Mouse (Mus musculus): ENCODE data around the gene Bms1. TPM values are rescaled to one million over a fixed set of nuclear protein-coding genes. Genes with fewer than 3 reads are reported as not detected.

The Bms1 gene
- polyA plus RNA-seq, 1 experiment from 2014 or later = 52.0 TPM

GRCm38 (mm10) chr6:118365781-118366180 is 53.5 kb downstream of the Bms1 start:
- H3K4me1 ChIP-seq (replicated peaks) = no peaks in the 10 kb centered on the region
- no peaks in the 10 kb centered on the region for H3K27me3 ChIP-seq
- no peak overlapping the region for H3K4me3 ChIP-seq (replicated peaks)
- H3K4me2 ChIP-seq = no peak overlapping the region
- H3K9ac ChIP-seq (replicated peaks) = no peak overlapping the region
- H3K9me3 ChIP-seq = peaks cover 14% of the 10 kb centered on the region
- no peaks in the 10 kb centered on the region for H3K36me3 ChIP-seq
- ATAC-seq (ENCODE audit: insufficient number of reproducible peaks, insufficient read depth, low FRiP score, low TSS enrichment, low read depth) = no peak
- no peak overlapping the region for H3K27ac ChIP-seq

- 59% methylated on average over 12 of the region's 12 CpGs for WGBS
- Histone ChIP-seq H3K36me3 (no peaks in the 10 kb centered on the region), H3K4me1 (replicated peaks) (0 out of 2 replicates have a peak, but pooled peaks cover 5% of the 10 kb centered on the region), H3K27ac (no peak overlapping the region), H3K4me3 (replicated peaks) (no peak overlapping the region), H3K27me3 (no peaks in the 10 kb centered on the region), H3K9me3 (no peaks in the 10 kb centered on the region), H3K4me2 (no peak overlapping the region; the same call in 1 of the 2 replicates), H3K9ac (replicated peaks) (no peak overlapping the region)
- ATAC-seq (ENCODE audit: insufficient number of reproducible peaks, insufficient read depth, low FRiP score, low TSS enrichment, low read depth) = no peak
Measured at GRCm38 (mm10) chr6:118350342-118350741, 68.9 kb downstream of the Bms1 start.

- Histone ChIP-seq H3K4me3 (replicated peaks) (no peak overlapping the region), H3K27me3 (no peaks in the 10 kb centered on the region), H3K4me2 (no peak overlapping the region), H3K9me3 (no peaks in the 10 kb centered on the region), H3K9ac (replicated peaks) (no peak overlapping the region), H3K36me3 (no peaks in the 10 kb centered on the region), H3K4me1 (replicated peaks) (0 out of 2 replicates have a peak, but pooled peaks cover 5% of the 10 kb centered on the region), H3K27ac (no peak overlapping the region)
- WGBS = 65% methylated on average over 3 of the region's 3 CpGs
- no peak for ATAC-seq (ENCODE audit: insufficient number of reproducible peaks, insufficient read depth, low FRiP score, low TSS enrichment, low read depth)
Measured at GRCm38 (mm10) chr6:118348186-118348585, 71.1 kb downstream of the Bms1 start.

- Histone ChIP-seq H3K9me3 (no peaks in the 10 kb centered on the region), H3K36me3 (no peaks in the 10 kb centered on the region), H3K4me3 (replicated peaks) (no peak overlapping the region), H3K27me3 (no peaks in the 10 kb centered on the region), H3K4me1 (replicated peaks) (0 out of 2 replicates have a peak, but pooled peaks cover 5% of the 10 kb centered on the region), H3K9ac (replicated peaks) (no peak overlapping the region), H3K4me2 (no peak overlapping the region), H3K27ac (no peak overlapping the region)
- WGBS = 83% methylated on average over 8 of the region's 8 CpGs
- no peak for ATAC-seq (ENCODE audit: insufficient number of reproducible peaks, insufficient read depth, low FRiP score, low TSS enrichment, low read depth)
Measured at GRCm38 (mm10) chr6:118347291-118347690, 72.0 kb downstream of the Bms1 start.

- Histone ChIP-seq H3K4me1 (replicated peaks) (no peaks in the 10 kb centered on the region), H3K4me3 (replicated peaks) (no peak overlapping the region), H3K9ac (replicated peaks) (no peak overlapping the region), H3K9me3 (no peaks in the 10 kb centered on the region), H3K27ac (no peak overlapping the region), H3K27me3 (no peaks in the 10 kb centered on the region), H3K36me3 (no peaks in the 10 kb centered on the region), H3K4me2 (no peak overlapping the region)
- ATAC-seq (ENCODE audit: insufficient number of reproducible peaks, insufficient read depth, low FRiP score, low TSS enrichment, low read depth) = no peak
- 90% methylated on average over 11 of the region's 11 CpGs for WGBS
Measured at GRCm38 (mm10) chr6:118341861-118342485, 77.3 kb downstream of the Bms1 start.

GRCm38 (mm10) chr6:118337660-118338059 is 81.6 kb downstream of the Bms1 start:
- Histone ChIP-seq H3K4me3 (replicated peaks) (no peak overlapping the region), H3K27ac (no peak overlapping the region), H3K4me1 (replicated peaks) (no peaks in the 10 kb centered on the region), H3K4me2 (no peak overlapping the region), H3K9me3 (no peaks in the 10 kb centered on the region), H3K36me3 (no peaks in the 10 kb centered on the region), H3K27me3 (no peaks in the 10 kb centered on the region), H3K9ac (replicated peaks) (no peak overlapping the region)
- no peak for ATAC-seq (ENCODE audit: insufficient number of reproducible peaks, insufficient read depth, low FRiP score, low TSS enrichment, low read depth)
- WGBS = 75% methylated on average over 5 of the region's 5 CpGs

GRCm38 (mm10) chr6:118336541-118337480 is 82.5 kb downstream of the Bms1 start:
- H3K27ac ChIP-seq = no peak overlapping the region
- no peaks in the 10 kb centered on the region for H3K4me1 ChIP-seq (replicated peaks)
- ATAC-seq (ENCODE audit: insufficient number of reproducible peaks, insufficient read depth, low FRiP score, low TSS enrichment, low read depth) = no peak
- no peaks in the 10 kb centered on the region for H3K36me3 ChIP-seq
- no peak overlapping the region for H3K9ac ChIP-seq (replicated peaks)
- H3K9me3 ChIP-seq = no peaks in the 10 kb centered on the region
- H3K27me3 ChIP-seq = no peaks in the 10 kb centered on the region
- no peak overlapping the region for H3K4me2 ChIP-seq
- H3K4me3 ChIP-seq (replicated peaks) = no peak overlapping the region
- 82% methylated on average over 14 of the region's 14 CpGs for WGBS

GRCm38 (mm10) chr6:118335934-118336450 is 83.3 kb downstream of the Bms1 start:
- H3K9me3 ChIP-seq = no peaks in the 10 kb centered on the region
- no peak overlapping the region for H3K4me2 ChIP-seq
- no peak overlapping the region for H3K4me3 ChIP-seq (replicated peaks)
- 78% methylated on average over 5 of the region's 5 CpGs for WGBS
- H3K36me3 ChIP-seq = no peaks in the 10 kb centered on the region
- H3K9ac ChIP-seq (replicated peaks) = no peak overlapping the region
- H3K27me3 ChIP-seq = no peaks in the 10 kb centered on the region
- no peak for ATAC-seq (ENCODE audit: insufficient number of reproducible peaks, insufficient read depth, low FRiP score, low TSS enrichment, low read depth)
- no peaks in the 10 kb centered on the region for H3K4me1 ChIP-seq (replicated peaks)
- no peak overlapping the region for H3K27ac ChIP-seq

- Histone ChIP-seq H3K9me3 (peaks cover 4% of the 10 kb centered on the region; the same call in 1 of the 2 replicates), H3K4me1 (replicated peaks) (no peaks in the 10 kb centered on the region), H3K9ac (replicated peaks) (no peak overlapping the region), H3K4me2 (no peak overlapping the region), H3K27me3 (no peaks in the 10 kb centered on the region), H3K36me3 (no peaks in the 10 kb centered on the region), H3K4me3 (replicated peaks) (no peak overlapping the region), H3K27ac (no peak overlapping the region)
- WGBS = 85% methylated on average over 9 of the region's 9 CpGs
- no peak for ATAC-seq (ENCODE audit: insufficient number of reproducible peaks, insufficient read depth, low FRiP score, low TSS enrichment, low read depth)
Measured at GRCm38 (mm10) chr6:118333861-118334260, 85.4 kb downstream of the Bms1 start.
